Mouse (Mus musculus): ENCODE measurements around the gene Zfp316.
A peak's percentile ranks its signal among the peaks of the same experiment; 100 is the strongest.

Zfp316 gene

DNA sequence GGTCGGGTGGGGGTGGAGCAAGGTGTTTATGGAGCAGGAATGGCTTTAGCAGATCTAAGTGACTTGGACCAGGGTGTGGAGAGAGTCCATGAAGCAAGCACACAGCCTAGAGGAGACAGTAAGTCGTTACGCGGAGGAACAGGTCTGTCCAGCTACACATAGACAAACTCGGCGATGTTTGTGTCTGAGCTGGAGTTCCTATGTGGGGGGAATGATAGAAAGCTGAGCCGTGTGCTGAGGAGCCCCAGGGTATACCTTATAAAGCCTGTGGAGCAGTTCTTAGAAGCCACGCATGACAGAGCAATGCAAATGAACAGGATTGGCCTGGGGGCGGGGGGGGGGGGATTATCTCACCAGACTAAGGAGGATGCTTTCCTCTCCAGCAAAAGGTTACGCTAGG, 9.4 kb upstream of the Zfp316 start:
- no peak for DNase-seq (ENCODE audit: low spot score)

DNA sequence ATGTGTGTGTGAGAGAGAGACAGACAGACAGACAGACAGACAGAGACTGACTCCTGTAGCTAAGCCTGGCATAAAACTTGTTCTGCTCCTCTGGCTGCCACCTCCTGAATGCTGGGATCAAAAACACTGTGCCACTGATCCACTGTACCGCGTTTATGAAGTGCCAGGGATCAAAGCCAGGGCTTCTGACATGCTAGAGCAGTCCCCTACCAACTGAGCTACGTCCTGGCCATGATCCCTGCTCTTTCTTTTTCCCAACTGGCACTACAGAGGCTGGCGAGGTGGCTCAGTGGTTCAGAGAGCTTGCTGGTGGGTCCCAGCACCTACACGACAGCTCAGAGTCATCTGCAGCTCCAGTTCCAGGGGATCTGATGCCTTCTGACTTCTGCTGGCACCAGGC, 5.9 kb upstream of the Zfp316 start:
- DNase-seq (ENCODE audit: low spot score): no peak

DNA sequence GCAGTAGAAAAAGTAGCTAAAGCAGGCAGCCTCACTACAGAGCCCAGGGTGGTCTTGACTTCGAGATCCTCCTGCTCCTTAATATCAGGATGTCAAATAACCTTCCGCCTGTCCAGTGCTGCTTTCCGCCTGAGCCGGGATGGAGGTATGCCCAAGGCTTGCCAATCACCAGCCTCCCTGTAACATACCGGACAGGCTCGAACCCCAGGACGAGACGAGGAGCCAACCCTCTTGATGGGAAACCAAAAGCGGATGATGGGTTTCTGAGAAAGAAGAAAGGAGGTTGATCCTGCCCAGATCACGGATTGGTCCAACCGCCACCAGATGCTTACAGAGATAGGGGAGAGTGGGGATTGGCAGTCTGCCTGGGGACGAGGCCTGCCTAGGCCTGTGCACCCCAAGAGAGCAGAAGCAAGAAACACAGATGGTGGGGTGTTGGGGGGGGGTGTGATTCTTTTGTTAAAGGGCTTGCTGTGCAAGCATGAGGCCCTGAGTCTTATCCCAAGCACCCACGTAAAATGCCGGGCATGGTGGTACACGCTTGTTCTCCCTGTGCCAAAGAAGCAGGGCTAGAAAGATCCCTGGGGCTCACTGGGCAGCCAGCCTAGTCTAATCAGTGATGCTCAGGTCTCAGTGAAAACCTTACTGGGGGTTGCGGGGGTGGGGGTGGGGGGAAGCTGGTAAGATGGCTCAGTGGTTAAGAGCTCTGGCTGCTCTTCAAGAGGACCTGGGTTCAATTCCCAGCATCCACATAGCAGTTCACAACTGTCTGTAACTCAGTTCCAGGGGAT, 2.9 kb upstream of the Zfp316 start:
- DNase-seq (ENCODE audit: low spot score): no peak

- no peak for DNase-seq (ENCODE audit: low spot score)
These were observed 2.3 kb upstream of the Zfp316 start for GRCm38 (mm10) chr5:143272108-143272507.

DNA sequence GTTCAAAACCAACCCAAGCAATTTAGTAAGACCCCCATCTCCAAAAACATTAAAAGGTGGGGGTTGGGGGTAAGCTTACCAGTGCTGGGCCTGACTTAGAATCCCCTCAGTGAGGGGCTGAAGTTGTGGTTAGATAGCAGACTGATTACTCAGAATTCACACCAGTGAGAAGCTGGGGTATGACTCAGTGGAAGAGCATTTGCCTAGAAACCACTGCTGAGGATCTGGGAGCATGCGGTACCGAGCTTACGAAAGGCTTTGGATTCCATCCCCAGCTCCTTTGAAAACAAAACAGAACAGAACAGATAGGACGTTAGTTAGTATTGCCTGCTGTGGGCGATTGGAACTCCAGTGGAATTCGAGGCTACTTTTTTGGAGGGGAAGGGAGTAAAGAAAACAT, 1.8 kb upstream of the Zfp316 start:
- DNase-seq (ENCODE audit: low spot score): no peak

DNA sequence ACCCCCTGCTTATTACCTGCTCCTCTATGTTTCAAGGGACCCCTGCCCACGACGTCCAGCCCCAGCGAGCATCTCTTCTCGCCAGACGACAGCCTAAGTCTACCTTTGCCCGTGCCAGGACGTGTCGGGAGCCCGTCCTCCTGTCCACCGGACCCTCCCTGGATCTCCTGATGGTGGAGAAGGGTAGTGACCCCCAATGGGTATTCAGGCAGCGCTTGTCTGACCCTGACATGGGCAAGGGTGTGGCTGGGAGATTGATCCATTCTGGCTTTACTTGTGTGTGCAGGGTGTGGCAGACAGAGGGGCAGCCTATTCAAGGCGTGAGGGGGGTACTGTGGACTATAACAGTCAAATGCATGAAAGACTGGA, 313 bp upstream of the Zfp316 start:
- no peak for DNase-seq (ENCODE audit: low spot score)

DNA sequence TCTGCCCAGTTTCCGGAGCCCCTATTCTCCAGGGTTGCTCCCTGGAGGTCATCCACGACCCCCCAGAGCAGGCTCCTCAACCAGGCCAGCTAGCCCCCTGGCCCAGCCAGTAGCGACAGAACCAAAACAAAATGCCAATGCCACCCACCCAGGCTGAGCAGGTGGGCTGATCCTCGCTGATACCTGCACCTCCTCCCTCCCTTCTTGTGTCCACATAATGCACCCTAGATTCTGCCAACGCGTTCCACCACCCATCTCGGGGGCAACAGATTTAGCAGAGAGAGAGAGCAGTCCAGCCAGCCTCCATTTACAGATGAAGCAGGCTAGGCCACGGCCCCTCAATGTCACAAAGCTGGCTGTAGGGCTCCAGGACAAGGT, 848 bp downstream of the Zfp316 start:
- no peak for DNase-seq (ENCODE audit: low spot score)

DNA sequence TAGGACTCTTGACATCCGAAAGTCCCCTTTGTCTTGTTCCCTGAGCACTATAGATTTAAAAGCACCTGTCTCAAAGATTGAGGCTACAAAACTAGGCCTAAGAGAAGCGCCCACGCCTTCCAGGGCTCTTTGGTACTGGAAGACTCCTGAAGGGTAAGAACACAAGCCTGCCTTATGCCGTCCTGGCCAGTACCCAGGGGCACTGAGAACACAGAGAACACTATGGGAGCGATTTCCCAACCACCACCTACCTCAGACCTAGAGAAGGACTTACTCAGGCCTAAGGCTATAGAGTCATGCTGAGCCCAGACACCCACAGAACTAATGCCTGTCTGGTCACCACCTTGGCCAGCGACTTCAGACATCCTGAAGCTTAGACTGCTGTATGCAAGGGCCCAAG, 3.0 kb downstream of the Zfp316 start:
- DNase-seq (ENCODE audit: low spot score): no peak

DNA sequence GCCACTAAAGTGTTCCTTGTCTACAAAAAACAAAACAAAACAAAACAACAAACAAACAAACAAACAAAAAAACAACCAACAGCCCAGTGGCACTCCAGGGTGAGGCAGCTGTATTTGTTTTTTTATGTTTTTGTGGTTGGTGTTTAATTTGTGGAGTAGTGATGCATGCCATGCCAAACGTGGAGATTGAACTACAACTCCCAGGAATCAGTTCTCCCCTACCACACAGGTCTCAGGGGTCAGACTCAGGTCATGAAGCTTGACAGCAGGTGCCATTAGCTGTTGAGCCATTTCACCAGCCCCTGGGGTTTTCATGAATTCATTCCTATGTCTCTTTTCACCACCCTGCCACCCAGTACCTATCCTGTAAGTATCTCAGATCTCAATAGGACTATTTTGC, 4.4 kb downstream of the Zfp316 start:
- no peak for DNase-seq (ENCODE audit: low spot score)

DNA sequence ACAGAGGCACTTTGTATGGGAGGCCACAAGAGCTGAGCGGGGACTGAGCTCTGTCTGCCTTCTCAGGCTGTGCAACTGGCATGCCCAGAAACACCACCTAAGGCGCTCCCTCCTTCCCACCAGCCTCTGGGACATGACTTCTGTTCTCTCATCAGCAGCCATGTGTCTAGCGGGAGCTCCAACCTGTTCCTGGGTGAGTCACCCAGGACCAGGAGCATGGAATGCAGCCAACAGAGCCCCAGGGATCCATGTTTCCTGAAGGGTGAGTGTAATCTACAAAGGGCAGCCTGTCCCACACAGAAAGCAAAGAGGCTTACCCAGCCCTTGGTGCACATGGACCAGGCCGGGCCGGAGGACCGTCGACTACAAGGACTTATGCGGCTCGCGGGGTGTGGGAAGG, 5.1 kb downstream of the Zfp316 start:
- no peak for DNase-seq (ENCODE audit: low spot score)

DNA sequence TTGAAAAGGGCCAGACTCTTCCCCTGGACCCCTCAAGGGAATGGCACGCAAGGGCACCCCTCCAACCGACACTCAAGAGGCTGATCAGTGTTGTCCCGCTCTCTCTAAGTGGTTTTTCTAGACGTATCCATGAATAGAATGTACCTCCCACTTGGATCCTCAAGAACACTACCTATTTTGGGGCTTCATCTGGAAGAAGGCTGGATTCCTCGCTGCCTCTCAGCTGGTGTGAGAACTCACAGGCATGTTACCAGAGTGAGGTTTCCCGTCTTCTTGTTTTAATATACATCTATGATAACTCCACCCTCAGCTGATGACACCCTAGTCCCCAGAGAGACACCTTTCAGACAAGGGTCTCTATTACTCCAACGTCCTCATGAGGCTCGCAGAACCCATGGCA, 8.2 kb downstream of the Zfp316 start:
- no peak for DNase-seq (ENCODE audit: low spot score)

DNA sequence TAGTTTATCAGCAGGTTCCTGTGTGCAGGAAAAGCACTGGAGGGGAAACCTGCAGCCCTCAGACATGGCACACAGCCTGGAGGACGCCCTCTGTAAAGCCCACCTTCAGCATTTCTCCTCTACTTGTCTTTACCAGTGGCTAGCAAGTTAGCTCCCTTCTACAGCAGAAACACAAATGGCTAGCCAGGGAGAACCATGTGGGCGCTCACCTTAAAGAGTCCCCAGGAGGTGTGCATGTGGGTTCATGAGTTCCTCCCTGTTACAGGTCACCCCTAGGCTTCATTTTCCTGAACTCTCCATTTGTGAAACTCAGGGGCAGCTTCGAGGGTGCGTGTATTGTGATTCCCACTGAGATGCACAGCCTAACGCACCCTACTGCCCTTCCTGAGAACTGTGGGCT, 14.0 kb downstream of the Zfp316 start:
- no peak for DNase-seq (ENCODE audit: low spot score)

DNA sequence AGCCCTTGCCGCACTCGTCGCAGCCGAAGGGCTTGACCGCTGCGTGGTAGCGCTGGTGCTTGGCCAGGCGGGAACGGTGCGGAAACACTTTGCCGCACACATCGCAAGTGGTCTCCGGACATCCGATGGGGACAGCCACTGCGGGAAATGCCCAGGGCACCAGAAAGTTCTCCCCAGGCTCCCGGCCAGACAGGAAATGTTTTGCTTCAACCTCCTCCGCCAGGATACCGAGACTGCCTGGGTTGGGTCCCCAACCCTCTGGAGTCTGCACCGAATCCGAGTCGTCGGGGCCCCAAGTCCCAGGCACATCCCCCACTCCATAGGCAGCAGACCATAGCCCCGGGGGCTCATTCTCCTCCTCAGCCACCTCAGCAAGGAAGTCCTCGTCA, 14.7 kb downstream of the Zfp316 start:
- no peak for DNase-seq (ENCODE audit: low spot score)

DNA sequence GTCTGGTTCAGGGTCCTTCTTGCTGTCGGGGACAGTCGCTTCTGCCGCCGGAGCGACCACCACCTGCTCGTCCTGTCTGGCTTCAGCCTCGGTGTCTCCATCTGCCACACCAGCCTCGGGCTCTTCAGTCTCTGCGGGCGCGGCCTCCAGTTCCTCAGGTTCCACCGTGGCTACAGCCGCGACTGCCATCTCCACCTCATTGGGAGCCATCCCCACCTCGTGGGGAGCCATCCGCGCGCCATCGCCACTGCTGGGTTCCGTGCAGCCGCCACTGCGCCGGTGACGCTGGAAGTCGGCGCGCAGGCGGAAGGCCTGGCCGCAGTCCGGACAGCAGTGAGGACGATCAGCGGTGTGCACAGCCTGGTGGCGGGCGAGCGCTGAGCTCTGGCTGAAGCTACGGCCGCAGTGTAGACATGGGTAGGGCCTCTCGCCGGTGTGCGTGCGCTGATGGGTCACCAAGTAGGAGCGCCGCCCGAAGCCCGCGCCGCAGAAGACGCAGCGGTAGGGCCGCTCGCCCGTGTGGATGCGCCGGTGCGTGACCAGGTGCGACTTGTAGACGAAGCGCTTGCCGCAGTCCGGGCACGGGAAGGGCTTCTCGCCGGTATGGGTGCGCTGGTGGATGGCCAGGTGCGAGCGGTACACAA, 15.2 kb downstream of the Zfp316 start:
- no peak for DNase-seq (ENCODE audit: low spot score)

- no peak for DNase-seq (ENCODE audit: low spot score)
These were observed 15.8 kb downstream of the Zfp316 start for GRCm38 (mm10) chr5:143253881-143254486.

DNA sequence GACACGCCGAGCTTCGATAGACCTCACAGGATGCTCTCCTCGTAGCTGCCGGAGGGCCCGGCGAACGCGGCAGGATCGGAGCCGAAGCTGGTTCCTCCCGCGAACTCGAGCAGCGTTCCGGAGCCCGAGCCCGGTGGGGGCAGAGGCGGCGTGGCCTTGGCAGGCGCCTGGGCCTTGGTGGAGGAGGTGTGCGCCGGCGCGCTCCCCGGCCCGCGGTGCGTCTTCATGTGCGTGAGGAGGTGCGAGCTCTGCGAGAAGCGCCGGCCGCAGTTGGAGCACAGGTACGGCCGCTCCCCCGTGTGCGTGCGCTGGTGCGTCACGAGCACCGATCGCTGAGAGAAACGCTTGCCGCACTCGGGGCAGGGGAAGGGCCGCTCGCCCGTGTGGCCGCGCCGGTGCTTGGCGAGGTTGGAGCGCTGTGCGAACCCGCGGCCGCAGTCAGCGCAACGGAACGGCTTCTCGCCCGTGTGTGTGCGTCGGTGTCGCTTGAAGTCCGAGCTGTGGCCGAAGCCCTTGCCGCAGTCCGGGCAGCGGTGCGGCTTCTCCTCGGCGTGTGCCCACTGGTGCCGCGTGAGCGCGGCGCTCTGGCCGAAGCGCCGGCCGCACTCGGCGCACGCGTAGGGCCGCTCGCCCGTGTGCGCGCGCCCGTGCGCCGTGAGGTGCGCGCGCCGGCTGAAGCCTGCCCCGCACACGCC, 16.5 kb downstream of the Zfp316 start:
- DNase-seq (ENCODE audit: low spot score): no peak

DNA sequence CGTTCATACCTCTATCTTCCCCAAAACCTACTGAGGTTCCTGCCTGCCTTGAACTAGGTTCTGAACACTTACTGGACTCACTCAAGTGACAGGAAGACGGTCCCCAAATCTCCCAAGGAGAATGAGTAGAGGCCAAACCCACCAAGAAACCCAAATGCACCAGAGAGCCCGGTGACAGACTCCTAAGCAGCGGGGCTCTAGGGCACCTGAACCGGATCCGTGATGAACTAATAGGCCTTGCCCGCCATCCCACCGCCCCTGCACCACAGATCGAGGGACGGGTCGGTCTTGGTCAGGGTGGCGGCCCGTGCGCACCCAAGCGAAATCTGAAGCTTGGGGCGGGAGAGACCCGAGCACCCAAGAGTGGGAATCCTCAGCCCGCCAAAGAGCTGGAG, 17.0 kb downstream of the Zfp316 start:
- DNase-seq (ENCODE audit: low spot score): no peak

GRCm38 (mm10) chr5:143252039-143252438, 17.8 kb downstream of the Zfp316 start:
- no peak for DNase-seq (ENCODE audit: low spot score)

DNA sequence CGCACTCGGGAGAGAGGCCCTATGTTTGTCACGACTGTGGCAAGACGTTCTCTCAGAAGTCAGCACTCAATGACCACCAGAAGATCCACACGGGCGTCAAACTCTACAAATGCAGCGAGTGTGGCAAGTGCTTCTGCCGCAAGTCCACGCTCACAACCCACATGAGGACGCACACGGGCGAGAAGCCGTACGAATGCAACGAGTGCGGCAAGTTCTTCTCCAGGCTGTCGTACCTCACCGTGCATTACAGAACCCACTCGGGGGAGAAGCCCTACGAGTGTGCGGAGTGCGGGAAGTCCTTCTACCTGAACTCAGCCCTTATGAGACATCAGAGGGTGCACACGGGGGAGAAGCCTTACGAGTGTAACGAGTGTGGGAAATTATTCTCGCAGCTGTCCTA, 24.9 kb downstream of the Zfp316 start:
- no peak for DNase-seq (ENCODE audit: low spot score)

- DNase-seq (ENCODE audit: low spot score): no peak
These were observed 33.8 kb downstream of the Zfp316 start for GRCm38 (mm10) chr5:143236036-143236435.

GRCm38 (mm10) chr5:143235028-143235693, 34.7 kb downstream of the Zfp316 start, which contains the start of gene Zfp12:
Zfp12 (plus strand) TSS chr5:143235163.
- DNase-seq (ENCODE audit: low spot score): peak; percentile 82

DNA sequence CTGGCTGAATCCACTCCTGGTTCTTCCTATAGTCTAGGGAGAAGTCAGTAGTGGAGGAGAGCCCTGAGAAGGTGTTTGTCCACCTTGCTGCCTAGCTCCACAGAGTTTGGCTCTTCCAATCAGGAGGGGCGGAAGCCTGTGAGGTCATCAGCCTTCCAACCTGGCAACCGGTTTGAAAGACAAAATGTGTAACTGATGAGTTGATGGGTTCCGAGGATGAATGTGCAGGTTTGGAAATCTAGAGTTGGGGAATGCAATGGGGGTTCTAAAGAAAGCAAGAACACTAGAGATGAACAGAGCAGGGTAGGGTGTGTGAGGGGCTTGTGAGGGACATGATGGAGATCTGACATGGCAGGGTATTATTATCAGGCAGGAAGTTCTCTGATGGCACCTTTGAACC, 43.0 kb downstream of the Zfp316 start, which contains the start of gene Spdye4a:
Gene Spdye4a, minus strand, starts transcription at position 101 of the 400 bp plus-strand sequence.
- no peak for DNase-seq (ENCODE audit: low spot score)

Data from urinary bladder, postnatal 25 days (tissue).